Mouse (Mus musculus): ENCODE measurements at regions not wholly inside any gene's neighbourhood (a gene's known extent, or its start where the extent isn't known, plus 50 kb on each side); places are given as distances from the start of the nearest gene placed in this dataset.

DNA sequence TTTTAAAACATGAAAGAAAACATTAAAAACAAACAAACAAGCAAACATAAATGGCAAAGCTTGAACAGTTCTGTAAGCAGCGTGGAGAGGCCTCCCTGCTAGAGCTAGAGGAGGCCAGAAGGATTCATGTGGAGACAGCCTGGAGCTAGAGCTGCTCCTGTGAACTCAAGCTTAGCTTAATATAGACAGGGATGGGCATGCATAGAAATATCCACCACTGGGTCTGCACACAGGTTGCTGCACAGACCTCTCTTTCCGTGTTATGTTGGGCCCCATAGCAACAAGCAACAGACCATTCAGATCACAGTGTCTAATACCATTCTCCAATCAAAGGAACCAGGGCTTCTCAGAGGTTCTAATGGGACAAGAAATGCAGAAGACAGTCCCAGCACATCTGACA is 122.9 kb upstream of the Magi3 start:
- DNase-seq, result no peak

GRCm38 (mm10) chr3:104342220-104342619 is 122.0 kb upstream of the Magi3 start:
- no peak for DNase-seq

DNA sequence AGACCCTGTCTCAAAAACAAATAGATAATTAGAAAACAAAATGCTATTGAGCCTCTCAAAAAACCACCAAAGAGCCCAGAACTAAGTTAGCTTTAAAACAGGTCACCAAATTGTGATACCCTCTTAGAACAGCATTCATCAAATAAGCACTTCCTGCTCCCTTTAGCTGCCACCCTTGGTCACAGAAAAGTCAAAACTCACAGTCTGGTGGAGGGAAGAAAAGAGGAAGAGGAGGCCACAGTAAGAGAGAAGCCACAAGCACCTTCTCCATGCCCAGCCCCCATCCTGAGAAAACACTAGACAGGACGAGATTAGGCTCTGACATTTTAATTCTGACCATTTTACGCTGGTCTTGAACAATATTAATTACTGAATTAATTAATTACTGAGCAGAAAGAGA is 120.2 kb upstream of the Magi3 start:
- no peak for DNase-seq

DNA sequence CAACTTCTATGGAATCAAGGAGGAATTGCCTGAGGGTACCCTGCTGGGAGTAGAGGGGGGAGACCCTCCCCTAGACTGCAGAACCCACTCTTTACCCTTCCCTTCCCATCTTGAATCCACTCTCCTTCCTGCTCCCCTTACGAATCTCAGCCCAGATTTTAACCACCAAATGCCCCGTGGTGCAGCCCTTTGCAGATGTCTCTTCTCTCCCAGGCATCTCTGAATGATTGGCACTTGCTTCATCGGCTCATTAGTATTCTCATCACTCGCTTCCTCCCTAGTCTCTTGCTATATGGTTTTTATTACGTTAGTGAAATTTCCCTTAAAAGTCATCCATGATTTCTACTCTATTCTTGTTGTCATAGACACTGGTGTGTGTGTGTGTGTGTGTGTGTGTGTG is 116.7 kb upstream of the Magi3 start:
- DNase-seq, result no peak

DNA sequence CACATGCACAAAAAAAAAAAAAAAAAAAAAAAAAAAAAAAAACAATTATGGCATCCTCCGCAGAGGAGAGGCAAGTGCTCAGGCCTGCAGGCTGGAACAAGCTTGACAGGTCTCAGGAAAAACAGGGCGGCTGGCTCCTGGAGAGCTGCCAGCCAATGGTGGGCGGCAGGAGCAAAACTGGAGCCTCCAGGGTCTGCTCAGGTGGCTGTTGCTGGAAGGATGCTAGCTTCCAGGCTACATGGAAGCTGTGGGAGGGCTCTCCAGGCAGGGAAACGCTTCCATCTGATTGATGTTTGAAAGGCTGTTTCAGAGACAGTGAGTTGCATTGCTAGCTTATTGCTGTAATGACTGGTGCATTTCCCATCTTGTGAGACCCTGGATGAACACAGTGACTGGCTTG is 116.1 kb upstream of the Magi3 start:
- DNase-seq, result no peak

GRCm38 (mm10) chr3:104334760-104335159 is 114.6 kb upstream of the Magi3 start:
- no peak for DNase-seq

DNA sequence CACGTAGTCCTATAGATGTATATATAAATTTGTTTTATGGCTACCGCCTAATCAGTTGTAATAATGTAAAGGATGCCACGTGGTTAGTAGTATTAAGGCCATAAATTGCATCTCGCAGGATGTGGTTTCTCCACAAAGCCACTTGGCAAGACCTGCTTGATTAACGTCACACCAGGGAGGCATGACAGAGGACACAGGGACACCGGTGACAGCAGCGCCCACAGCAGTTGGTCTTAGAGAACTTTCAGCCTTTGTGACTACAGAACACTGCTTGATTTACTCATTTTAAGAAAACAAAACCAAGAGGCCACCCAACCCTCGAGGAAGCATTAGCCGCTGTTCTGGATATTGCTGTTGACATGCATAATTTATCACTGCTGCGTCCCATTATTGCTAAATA is 113.2 kb upstream of the Magi3 start:
- no peak for DNase-seq

GRCm38 (mm10) chr3:104330646-104331045 is 110.5 kb upstream of the Magi3 start:
- no peak for DNase-seq

DNA sequence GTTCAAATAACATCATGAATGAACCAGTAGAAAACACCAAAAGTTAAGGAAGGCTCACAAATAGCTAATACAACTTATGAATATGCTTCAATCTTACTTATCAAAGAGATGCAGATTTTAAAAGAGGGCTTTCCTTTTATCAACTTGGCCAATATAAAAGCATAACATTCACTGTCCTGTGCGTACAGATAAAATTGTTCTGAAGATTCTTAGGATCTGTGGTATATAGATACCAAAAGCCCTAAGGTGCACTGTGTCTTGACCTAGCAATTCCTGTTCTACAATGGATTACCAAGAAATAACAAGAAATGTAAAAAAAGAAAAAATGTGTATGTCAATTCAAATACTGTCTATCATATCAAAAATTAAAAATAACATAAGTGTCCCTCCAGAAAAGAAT is 107.7 kb upstream of the Magi3 start:
- DNase-seq, result no peak

DNA sequence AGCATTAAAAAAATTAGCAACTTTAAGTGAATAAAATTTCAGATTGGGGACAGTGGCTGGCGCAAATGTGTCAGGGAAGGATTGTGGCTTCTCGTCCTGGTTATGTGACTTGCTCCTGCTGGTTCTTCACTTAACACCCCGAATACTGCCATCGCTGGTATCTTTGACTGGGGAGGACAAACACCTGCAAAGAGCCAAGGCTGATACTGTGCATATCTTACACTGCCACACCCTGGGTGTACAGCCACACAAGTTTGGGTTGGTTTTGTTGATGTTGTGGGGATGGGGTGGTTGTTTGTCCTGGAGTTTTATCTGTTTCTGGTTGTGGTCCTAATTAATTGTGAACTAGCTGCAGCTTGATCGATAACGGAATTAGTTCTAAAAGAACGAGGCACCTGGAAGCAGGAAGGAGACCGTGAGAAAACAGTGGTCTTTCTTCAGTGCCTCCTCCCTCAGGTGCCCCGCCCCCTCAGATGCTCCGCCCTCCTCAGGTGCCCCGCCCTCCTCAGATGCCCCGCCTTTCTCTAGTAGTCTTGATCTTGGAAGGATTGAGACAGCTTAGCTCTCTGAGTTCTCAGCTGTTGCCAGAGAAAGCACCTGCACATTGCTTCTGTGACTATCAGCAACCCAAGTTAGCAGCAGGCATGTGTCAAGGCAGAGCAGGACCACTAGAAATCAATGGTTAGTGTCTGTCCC is 107.0 kb upstream of the Magi3 start:
- DNase-seq, result no peak

GRCm38 (mm10) chr3:104322591-104322990 is 102.4 kb upstream of the Magi3 start:
- DNase-seq, result no peak

DNA sequence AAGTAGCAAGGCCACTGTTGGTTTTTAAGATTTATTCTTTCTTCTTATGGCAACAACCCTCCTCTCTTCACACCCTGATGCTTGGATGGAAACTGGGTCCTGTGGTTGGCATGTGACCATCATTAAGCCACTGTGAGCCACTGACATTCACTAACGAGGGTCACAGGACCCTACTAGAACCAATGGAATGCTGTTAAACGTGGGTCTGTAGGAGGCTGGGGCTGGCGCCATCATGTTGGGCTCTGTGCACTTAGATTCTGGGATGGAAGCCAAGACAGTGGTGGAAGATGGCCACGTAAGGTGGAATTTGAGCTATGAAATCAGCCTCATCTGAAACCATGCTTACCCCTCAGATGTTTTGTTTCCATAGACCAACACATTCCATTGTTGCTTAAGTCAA is 100.2 kb upstream of the Magi3 start:
- peak; percentile 24 for DNase-seq

- no peak for DNase-seq
Measured at GRCm38 (mm10) chr3:104319377-104319776, 99.2 kb upstream of the Magi3 start.

DNA sequence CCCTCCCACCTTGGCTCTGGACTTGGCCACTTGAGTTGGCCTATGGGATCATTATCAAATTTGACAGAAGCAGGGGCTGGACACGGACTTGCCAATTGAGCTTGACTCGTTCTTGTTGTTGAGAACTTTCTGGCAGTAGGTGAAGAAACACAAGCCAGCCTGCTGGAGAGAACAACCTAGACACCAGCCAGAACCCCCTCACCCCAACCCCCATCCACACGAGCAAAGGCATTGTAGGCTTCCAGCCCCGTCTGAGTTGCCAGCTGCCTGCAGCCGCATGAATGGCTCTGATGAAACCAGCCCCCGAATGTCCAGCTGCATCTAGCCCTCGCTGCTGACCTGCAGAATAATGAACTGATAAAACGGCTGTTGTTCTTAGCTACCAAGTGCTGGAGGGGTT is 98.7 kb upstream of the Magi3 start:
- DNase-seq, result peak; percentile 45

GRCm38 (mm10) chr3:104317528-104317927 is 97.4 kb upstream of the Magi3 start:
- DNase-seq, result no peak

- no peak for DNase-seq
Measured at GRCm38 (mm10) chr3:104313063-104313462, 92.9 kb upstream of the Magi3 start.

GRCm38 (mm10) chr3:104306961-104307360 is 86.8 kb upstream of the Magi3 start:
- no peak for DNase-seq

- DNase-seq, result no peak
Measured at GRCm38 (mm10) chr3:104305904-104306563, 85.9 kb upstream of the Magi3 start.

GRCm38 (mm10) chr3:104303577-104303976 is 83.4 kb upstream of the Magi3 start:
- peak; percentile 60 for DNase-seq

DNA sequence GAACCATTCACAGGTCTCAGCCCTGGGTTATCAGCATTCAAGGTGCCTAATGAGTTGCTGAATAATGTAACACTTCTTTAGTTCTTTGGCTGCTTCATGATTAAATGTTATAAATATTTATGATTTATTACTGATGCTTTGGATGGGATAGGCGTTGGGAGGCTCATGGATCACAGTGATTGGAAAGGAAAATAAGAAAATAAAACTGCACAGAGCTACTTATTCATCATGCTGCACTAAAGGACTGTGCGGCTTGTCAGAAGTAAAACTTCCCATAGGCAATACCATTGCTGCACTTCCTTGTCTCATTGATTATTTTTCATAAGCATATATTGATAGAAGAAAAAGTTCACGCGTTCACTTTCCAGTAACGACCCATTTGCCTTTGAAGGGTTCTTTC is 80.0 kb upstream of the Magi3 start:
- DNase-seq, result no peak

DNA sequence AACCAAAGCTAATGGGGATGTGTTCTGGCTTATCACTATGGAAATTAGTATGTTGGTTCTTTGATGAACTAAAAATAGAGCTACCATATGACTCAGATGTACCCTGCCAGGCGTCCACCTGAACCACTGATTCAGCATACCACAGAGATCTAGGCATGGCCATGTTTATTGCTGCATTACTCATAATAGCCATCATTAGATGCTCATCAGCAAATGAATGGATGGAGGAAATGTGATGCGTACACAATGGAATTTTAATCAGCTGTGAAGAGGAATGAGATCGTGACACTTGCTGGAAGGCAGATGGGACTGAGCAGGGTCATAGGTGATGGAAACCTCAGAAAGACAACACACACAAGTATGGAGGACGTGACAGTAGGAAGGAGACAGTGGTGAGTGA is 78.7 kb upstream of the Magi3 start:
- no peak for DNase-seq

DNA sequence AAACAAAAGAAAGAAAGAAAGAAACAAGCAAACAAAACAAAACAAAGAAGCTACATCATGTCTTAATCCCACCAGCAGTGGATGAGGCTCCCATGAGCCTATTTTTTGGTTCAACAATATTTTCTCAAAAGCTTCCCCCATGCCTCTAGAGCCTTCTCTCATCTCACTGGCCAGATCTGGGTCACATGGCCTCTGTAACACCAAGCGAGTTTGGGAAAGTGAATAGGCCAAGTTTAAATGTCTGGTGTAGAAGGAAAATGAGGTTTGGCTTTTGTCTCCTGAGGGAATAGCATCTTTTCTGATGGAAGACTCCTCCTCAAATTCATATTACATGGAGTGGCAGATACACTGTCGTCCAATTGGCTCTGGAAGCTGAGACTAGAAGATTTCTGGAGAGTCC is 78.2 kb upstream of the Magi3 start:
- DNase-seq, result no peak

DNA sequence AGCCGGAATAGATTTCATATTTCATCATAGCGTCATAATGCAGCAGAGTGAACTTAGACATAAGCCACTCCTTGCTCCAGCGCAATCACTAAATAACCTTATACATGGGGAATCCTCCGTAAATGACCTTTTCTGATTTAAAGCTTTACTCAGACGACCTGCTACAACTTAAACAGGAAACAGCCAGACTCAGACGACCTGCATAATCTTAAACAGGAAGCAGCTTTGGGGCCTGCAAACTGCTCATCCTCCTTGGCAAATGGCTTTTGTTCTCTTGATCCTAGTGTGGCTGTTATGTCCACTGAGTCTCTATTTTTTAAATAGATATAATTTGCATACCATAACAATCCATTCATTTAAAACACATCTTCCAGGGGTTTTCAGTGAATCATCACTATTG is 76.9 kb upstream of the Magi3 start:
- no peak for DNase-seq

- peak; percentile 35 for DNase-seq
Measured at GRCm38 (mm10) chr3:104295856-104296255, 75.7 kb upstream of the Magi3 start.
